Mouse (Mus musculus) G1E (cell line): ENCODE measurements around the gene Nrp1. TPM values are rescaled to one million over a fixed set of nuclear protein-coding genes. Genes with fewer than 3 reads are reported as not detected.

Source experiments
- ATAC-seq: 2 replicates; pipeline ENCODE4 v1.8.0; 2016; ENCODE audit warnings: mild to moderate bottlenecking; ENCODE audit not compliant: insufficient number of reproducible peaks, poor library complexity, low FRiP score, severe bottlenecking; ENCODE audit errors: extremely low read depth
- DNase-seq: peaks from one replicate; pipeline ENCODE4 v3.0.0; 2012; ENCODE audit warnings: low spot score
- H3K27me3 ChIP-seq: 2 replicates; pipeline ENCODE4 v1.6.1; 2012; ENCODE audit warnings: mild to moderate bottlenecking, low read length, inconsistent platforms; ENCODE audit not compliant: insufficient read depth
- H3K36me3 ChIP-seq: replicated peaks from 2 replicates; pipeline ENCODE3; 2012; ENCODE audit warnings: mild to moderate bottlenecking, inconsistent platforms
- H3K4me1 ChIP-seq: 2 replicates; pipeline ENCODE4 v1.6.1; 2012; ENCODE audit warnings: low read depth, low read length, inconsistent platforms, mixed read lengths; ENCODE audit not compliant: insufficient read depth
- H3K4me3 ChIP-seq: 2 replicates; pipeline ENCODE4 v1.5.1; 2012; ENCODE audit warnings: low read depth, mild to moderate bottlenecking, inconsistent platforms, low read length, moderate library complexity, mixed read lengths
- H3K9me3 ChIP-seq: replicated peaks from 2 replicates; pipeline ENCODE4 v1.6.1; 2012; ENCODE audit warnings: inconsistent platforms
- CTCF ChIP-seq: IDR thresholded peaks from 2 replicates; pipeline ENCODE4 v1.5.1; 2012; ENCODE audit warnings: low read depth, low read length, inconsistent platforms, mixed read lengths
- GATA1 ChIP-seq: IDR thresholded peaks from 2 replicates; pipeline ENCODE4 v1.6.1; 2012; ENCODE audit warnings: borderline replicate concordance, low read length, inconsistent platforms, mixed read lengths
- GATA2 ChIP-seq: IDR thresholded peaks from 2 replicates; pipeline ENCODE4 v1.6.1; 2012; ENCODE audit warnings: low read depth, low read length, inconsistent platforms, borderline replicate concordance
- POLR2AphosphoS5 ChIP-seq: IDR thresholded peaks from 2 replicates; pipeline ENCODE4 v1.6.1; 2012; ENCODE audit warnings: low read depth, low read length, inconsistent platforms; ENCODE audit not compliant: insufficient replicate concordance
- TAL1 ChIP-seq: conservative IDR thresholded peaks from 2 replicates; pipeline ENCODE4 v1.6.1; 2012; ENCODE audit warnings: low read depth, low read length, inconsistent platforms, mixed read lengths
- polyA plus RNA-seq: library from polyadenylated mRNA; stranded (reverse); fragments of >175 nt; gene quantifications from 2 replicates; pipeline ENCODE4 v1.2.3, GENCODE M21; 2012
- total RNA-seq, 2 experiments: library from RNA; stranded (forward) in 1 of 2; stranded (reverse) in 1 of 2; fragments of 200-1000 nt in 1 of 2; fragments of >200 nt in 1 of 2; fragmentation: Nextera tagmentation in 1 of 2; gene quantifications; 2 replicates each; pipeline ENCODE4 v1.2.3; 2014 to 2017

Nrp1 gene
- total and polyA plus RNA-seq, 3 experiments: 0.38 TPM; not detected in 2

DNA sequence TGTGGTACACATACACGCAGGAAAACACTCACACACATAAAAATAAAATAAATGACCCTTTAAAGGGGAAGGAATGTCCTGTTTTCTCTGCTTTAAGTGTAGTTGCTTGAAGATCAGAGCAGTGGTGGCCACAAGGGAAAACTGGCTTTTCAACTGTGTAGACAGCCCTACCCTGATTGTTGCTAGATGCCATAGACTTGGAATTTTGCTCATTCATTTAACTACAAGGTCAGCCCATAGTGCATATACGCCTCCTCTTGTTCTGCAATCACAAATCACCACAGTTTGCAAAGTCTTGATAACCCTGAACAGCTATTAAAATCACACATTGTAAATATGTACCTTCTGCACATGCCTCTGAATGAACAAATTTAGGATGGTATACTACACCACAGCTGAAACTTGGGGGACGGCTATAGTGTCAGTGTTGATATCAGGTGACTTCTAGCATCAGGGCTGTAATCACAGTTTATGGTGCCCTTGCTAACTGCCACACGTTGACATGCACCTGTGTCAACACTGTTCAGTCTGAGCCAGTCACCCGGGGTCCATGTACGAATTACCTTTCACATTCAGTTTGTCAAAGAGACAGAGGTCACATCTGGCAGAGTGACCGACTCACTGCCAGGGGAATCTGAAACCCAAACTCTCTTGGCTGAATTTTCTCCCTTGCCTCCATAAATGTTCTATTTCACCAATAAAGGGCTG lies 66.4 kb downstream of the Nrp1 start:
- no peaks in the 10 kb centered on the region for H3K9me3 ChIP-seq
- ATAC-seq: no peak
- H3K27me3 ChIP-seq: no peaks in the 10 kb centered on the region
- no peaks in the 10 kb centered on the region for H3K4me1 ChIP-seq
- no peaks in the 10 kb centered on the region for H3K36me3 ChIP-seq
- TF ChIP-seq GATA1 (no peak), POLR2AphosphoS5 (no peak), TAL1 (no peak), GATA2 (no peak), CTCF (no peak)
- H3K4me3 ChIP-seq: no peak overlapping the region
- no peak for DNase-seq

DNA sequence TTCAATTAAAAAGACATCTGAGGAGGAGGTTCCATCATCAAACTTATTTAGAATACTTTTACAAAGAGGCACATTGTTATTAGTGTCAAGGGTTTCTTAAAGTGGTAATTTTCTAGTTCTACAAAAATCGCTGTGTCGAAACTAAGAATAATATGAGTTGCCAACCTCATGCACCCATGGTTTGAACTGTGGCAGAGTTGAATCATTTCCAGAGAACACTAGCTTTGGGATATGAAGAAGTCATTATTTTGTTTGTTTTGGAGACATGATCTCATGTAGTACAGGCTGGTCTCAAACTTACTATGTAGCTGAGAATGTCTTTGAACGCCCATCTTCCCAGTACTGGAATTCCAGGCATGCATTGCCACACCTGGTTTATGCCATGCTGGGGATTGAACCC lies 68.7 kb downstream of the Nrp1 start:
- no peaks in the 10 kb centered on the region for H3K27me3 ChIP-seq
- no peak for ATAC-seq
- TF ChIP-seq TAL1 (no peak), CTCF (no peak), GATA2 (no peak), GATA1 (no peak), POLR2AphosphoS5 (no peak)

DNA sequence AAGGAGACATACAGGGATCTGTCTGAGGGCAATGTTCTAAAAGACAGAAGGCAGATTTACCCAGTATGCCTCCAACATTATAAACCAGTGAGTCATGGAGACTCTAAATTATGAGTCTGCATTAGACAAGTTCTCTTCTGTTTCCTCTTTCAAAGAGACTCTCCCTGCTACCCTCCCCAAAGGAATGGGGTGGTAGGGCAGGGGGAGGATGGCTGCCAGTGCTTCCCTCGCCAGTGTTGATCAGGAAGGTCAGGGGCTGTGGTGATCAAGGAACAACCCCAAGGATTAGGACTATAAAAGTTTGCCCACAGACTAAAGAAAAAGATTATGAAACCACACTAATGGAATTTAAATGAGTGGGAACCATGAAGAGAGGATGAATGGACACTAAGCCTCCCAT lies 70.6 kb downstream of the Nrp1 start:
- ATAC-seq (no peak), DNase-seq (no peak)
- Histone ChIP-seq H3K4me3 (no peak overlapping the region), H3K36me3 (no peaks in the 10 kb centered on the region), H3K27me3 (no peaks in the 10 kb centered on the region), H3K9me3 (no peaks in the 10 kb centered on the region), H3K4me1 (no peaks in the 10 kb centered on the region)
- TF ChIP-seq GATA1 (no peak), POLR2AphosphoS5 (no peak), CTCF (no peak), GATA2 (no peak), TAL1 (no peak)

More for the DNA sequence above, 68.7 kb downstream of the Nrp1 start:
- no peak for DNase-seq
- Histone ChIP-seq H3K4me3 (no peak overlapping the region), H3K4me1 (no peaks in the 10 kb centered on the region), H3K9me3 (no peaks in the 10 kb centered on the region), H3K36me3 (no peaks in the 10 kb centered on the region)

DNA sequence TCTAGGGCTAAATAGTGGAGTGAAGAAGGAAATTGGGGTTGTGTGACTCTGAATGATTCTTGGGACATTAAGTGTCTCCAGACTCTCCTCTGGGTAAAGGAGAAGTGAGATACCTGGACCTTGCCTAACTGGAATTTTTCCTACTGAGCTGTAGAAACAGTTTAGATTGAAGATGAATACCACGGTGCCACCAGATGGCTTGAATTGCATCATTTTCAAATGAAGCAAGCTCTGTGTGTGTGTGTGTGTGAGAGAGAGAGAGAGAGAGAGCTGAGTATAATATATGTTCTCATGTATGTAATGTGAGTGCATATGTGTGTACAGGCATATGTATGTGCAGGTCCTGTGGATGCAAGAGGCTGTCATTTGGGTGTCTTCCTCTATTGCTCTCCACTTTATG lies 72.7 kb downstream of the Nrp1 start:
- ATAC-seq (no peak), DNase-seq (no peak)
- Histone ChIP-seq H3K4me1 (no peaks in the 10 kb centered on the region), H3K27me3 (no peaks in the 10 kb centered on the region), H3K36me3 (no peaks in the 10 kb centered on the region), H3K9me3 (no peaks in the 10 kb centered on the region), H3K4me3 (no peak overlapping the region)
- no peak for TF ChIP-seq GATA2
- TF ChIP-seq GATA1: no peak
- TF ChIP-seq CTCF: no peak
- no peak for TF ChIP-seq TAL1
- no peak for TF ChIP-seq POLR2AphosphoS5

DNA sequence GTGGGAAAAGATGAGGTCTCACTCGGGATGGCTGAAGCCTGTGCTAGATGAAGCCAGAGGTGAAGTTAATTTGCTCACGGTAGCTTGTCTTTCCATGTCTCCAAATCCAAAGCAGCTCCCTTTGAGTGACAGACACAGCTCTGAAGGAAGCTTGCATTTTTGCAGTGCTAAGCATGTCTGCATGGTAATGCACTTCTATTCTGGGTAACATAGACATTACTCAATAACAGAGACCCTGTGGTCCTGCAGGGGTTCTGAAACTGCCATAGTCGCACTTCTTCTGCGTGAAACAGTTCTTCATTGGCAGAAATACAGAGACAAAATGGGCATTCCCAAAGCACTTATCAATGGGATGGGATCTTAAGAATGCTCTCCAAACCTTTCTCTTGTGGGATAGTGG lies 77.3 kb downstream of the Nrp1 start:
- ATAC-seq: no peak
- no peaks in the 10 kb centered on the region for H3K9me3 ChIP-seq
- DNase-seq: no peak
- no peaks in the 10 kb centered on the region for H3K4me1 ChIP-seq
- no peaks in the 10 kb centered on the region for H3K36me3 ChIP-seq
- H3K4me3 ChIP-seq: no peak overlapping the region
- H3K27me3 ChIP-seq: no peaks in the 10 kb centered on the region
- TF ChIP-seq GATA1 (no peak), GATA2 (no peak), CTCF (no peak), TAL1 (no peak), POLR2AphosphoS5 (no peak)

DNA sequence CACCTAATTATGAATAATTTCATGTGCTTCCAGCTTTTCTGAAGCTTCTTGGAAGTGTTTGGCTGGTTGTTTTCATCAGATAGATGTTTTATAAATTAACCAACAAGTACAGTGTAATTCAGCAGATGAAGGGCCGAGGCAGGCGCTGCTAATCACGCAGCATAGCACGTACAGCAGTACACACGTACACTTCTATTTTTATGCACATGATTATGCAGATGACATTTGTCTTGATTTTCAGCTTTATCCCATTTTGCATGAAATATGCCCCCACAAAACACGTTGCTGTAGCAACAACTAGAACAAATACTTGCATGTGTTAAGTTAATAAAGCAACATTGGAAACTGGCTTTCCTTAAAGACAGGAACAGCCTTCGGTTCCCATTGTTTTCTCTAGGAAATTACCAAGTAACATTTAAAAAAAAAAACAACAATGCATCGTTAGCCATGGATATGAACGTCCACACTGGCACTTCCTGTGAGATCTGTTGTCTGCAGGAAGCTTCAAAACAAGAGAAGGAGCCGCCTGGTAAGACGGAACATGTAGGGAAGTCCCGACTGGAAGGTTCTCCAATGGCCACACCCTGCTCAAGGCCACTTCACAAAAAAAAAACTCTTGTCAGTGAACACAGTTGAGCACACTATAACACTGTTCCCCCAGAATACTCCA lies 78.9 kb downstream of the Nrp1 start:
- DNase-seq: no peak
- no peaks in the 10 kb centered on the region for H3K9me3 ChIP-seq
- TF ChIP-seq GATA1 (no peak), TAL1 (no peak), GATA2 (no peak), CTCF (no peak), POLR2AphosphoS5 (no peak)
- ATAC-seq: no peak
- no peaks in the 10 kb centered on the region for H3K27me3 ChIP-seq
- H3K4me1 ChIP-seq: no peaks in the 10 kb centered on the region
- H3K36me3 ChIP-seq: no peaks in the 10 kb centered on the region
- no peak overlapping the region for H3K4me3 ChIP-seq
